Mouse (Mus musculus): ENCODE data around the gene Exoc4. TPM values are rescaled to one million over a fixed set of nuclear protein-coding genes. Genes with fewer than 3 reads are reported as not detected.

Gene Exoc4
- polyA plus RNA-seq, 1 experiment: 3.3 TPM

DNA sequence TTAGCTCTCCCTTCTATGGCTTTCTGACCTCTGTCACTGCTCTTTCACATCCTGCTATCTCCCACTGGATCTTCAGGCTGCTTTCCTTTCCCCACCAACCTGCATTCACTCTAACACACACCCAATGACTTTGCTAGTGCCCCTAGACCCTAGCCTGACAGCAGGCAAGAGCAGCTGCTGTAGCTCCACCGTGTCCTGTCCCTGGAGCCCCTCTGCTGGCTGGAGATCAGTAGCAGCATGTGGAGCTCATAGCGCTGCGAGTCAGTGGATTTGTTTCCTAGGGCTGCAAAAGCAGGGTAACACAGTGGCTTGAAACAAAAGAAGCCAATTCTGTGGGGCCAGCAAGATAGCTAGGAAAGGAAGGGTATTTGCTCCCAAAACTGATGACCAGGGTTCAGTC lies 515.1 kb downstream of the Exoc4 start:
- TF ChIP-seq CTCF (IDR thresholded peaks at IDR 0.05; ENCODE audit: extremely low read depth, insufficient read length, insufficient replicate concordance, low read depth, low read length) (no peak), POLR2A (IDR thresholded peaks at IDR 0.05; ENCODE audit: low read depth, low read length) (no peak)
- Histone ChIP-seq H3K27ac (ENCODE audit: insufficient read depth, low read depth, low read length) (no peak overlapping the region), H3K4me3 (ENCODE audit: low read depth, low read length) (no peak overlapping the region), H3K4me1 (ENCODE audit: control insufficient read depth, insufficient read depth, insufficient read length, low read length) (no peaks in the 10 kb centered on the region), H3K27me3 (ENCODE audit: control insufficient read depth, insufficient read depth, low read length) (no peaks in the 10 kb centered on the region), H3K36me3 (ENCODE audit: control insufficient read depth, insufficient read depth, low read length) (no peaks in the 10 kb centered on the region)
- 76% methylated on average over 3 of the region's 3 CpGs for WGBS

DNA sequence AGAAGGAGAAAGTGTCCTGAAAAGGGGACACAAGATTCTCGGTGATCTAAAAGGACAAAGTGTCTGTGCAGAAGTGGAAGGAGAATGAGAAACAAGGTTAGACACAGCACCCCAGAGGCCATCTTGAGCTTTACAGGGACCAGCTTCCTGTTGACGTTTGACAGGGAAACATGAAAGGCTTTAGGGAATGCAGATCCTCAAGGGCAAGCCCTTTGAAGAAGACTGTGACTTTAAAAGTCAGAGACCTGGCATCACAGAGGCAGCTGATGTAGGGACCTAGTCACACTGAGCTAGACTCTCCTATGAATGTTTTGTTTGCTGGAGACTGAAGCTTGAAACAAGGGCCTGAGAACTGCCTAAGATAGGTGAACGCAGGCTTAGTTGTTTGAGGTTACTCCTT lies 520.4 kb downstream of the Exoc4 start:
- Histone ChIP-seq H3K27ac (ENCODE audit: insufficient read depth, low read depth, low read length) (no peak overlapping the region), H3K27me3 (ENCODE audit: control insufficient read depth, insufficient read depth, low read length) (no peaks in the 10 kb centered on the region), H3K4me3 (ENCODE audit: low read depth, low read length) (no peak overlapping the region), H3K4me1 (ENCODE audit: control insufficient read depth, insufficient read depth, insufficient read length, low read length) (no peaks in the 10 kb centered on the region), H3K36me3 (ENCODE audit: control insufficient read depth, insufficient read depth, low read length) (no peaks in the 10 kb centered on the region)
- WGBS: 73% methylated on average over 3 of the region's 3 CpGs
- no peak for TF ChIP-seq CTCF (IDR thresholded peaks at IDR 0.05; ENCODE audit: extremely low read depth, insufficient read length, insufficient replicate concordance, low read depth, low read length)

DNA sequence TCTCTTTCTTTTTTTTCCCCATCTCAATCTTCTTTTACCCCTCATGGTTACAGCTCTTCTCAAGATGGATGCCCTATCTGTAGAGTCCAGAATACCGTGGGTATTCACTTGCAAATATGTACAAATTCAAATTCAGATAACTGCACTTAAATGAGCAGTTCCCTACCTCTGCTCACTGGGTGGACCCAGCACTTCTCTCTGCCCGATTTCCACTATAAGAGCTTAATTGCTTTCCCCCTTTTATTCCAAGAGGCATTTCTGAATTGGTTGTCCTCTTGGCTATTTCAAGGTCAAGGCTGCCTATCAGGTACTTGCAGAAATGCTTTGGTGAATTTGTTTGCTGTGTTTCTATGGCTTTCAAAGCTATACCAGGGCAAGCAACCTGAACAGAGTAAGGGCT lies 521.1 kb downstream of the Exoc4 start:
- Histone ChIP-seq H3K27me3 (ENCODE audit: control insufficient read depth, insufficient read depth, low read length) (no peaks in the 10 kb centered on the region), H3K27ac (ENCODE audit: insufficient read depth, low read depth, low read length) (no peak overlapping the region), H3K36me3 (ENCODE audit: control insufficient read depth, insufficient read depth, low read length) (no peaks in the 10 kb centered on the region), H3K4me3 (ENCODE audit: low read depth, low read length) (no peak overlapping the region), H3K4me1 (ENCODE audit: control insufficient read depth, insufficient read depth, insufficient read length, low read length) (no peaks in the 10 kb centered on the region)
- WGBS: 72% methylated on average over 2 of the region's 2 CpGs
- TF ChIP-seq POLR2A (IDR thresholded peaks at IDR 0.05; ENCODE audit: low read depth, low read length) (no peak), CTCF (IDR thresholded peaks at IDR 0.05; ENCODE audit: extremely low read depth, insufficient read length, insufficient replicate concordance, low read depth, low read length) (no peak)

DNA sequence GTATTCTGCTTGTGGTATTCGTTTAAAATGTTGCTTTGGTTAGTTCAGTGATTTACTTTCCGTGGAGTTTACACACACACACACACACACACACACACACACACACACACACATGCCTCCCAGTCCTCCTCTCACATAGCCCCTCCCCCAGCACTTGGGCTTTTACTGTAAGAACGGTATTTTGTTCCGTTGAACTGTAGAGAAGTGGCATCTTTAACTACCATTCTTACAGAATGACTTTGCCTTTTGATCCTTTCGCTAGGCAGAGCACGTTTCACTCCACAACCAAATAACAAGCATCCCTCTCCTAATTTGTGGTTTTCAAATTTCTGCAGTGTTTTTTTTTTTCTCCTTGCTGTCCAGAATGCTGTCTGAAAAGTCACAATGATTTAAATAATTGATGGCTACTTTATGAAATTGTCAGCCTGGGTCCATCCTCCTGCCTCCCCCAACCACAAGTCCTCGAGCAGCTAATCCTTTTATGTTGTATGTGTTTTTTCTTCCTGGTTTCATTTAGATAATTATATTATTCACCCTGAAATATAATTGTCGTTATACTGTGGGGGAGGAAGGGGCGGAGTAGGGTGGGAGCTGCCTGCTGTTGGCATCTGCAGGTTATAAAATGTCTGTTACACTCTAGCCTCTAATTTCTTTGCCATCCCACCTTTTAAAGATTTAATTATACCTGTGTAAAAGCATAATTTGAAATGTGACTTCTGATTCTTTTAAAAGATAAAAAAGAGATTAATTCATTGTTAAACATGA lies 523.8 kb downstream of the Exoc4 start:
- Histone ChIP-seq H3K36me3 (ENCODE audit: control insufficient read depth, insufficient read depth, low read length) (no peaks in the 10 kb centered on the region), H3K4me1 (ENCODE audit: control insufficient read depth, insufficient read depth, insufficient read length, low read length) (no peaks in the 10 kb centered on the region), H3K27ac (ENCODE audit: insufficient read depth, low read depth, low read length) (no peak overlapping the region), H3K27me3 (ENCODE audit: control insufficient read depth, insufficient read depth, low read length) (no peaks in the 10 kb centered on the region), H3K4me3 (ENCODE audit: low read depth, low read length) (no peak overlapping the region)
- TF ChIP-seq CTCF (IDR thresholded peaks at IDR 0.05; ENCODE audit: extremely low read depth, insufficient read length, insufficient replicate concordance, low read depth, low read length): no peak
- TF ChIP-seq POLR2A (IDR thresholded peaks at IDR 0.05; ENCODE audit: low read depth, low read length): no peak
- 67% methylated on average over 9 of the region's 9 CpGs for WGBS

DNA sequence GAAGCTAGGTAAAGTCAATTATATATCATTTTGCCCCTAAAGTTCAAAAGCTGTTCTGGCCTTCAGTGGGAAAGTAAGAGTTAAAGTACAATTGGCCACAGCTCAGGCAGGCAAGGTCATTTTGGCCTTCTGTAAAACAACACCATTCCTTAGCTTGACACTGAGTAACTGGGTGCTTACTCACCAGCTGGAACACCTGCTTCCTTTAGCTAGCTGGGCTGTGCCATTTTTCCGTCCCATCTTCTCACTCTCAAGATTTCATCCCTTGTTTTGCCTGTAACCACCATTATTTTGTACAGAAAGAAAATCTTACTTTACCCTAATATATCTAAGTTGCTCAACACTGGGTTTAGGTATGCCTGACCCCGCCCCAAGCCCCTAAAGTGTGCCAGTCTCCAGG lies 543.7 kb downstream of the Exoc4 start:
- Histone ChIP-seq H3K27ac (ENCODE audit: insufficient read depth, low read depth, low read length) (no peak overlapping the region), H3K27me3 (ENCODE audit: control insufficient read depth, insufficient read depth, low read length) (no peaks in the 10 kb centered on the region), H3K4me3 (ENCODE audit: low read depth, low read length) (no peak overlapping the region), H3K36me3 (ENCODE audit: control insufficient read depth, insufficient read depth, low read length) (no peaks in the 10 kb centered on the region), H3K4me1 (ENCODE audit: control insufficient read depth, insufficient read depth, insufficient read length, low read length) (no peaks in the 10 kb centered on the region)
- WGBS: 79% methylated on average over 2 of the region's 2 CpGs
- no peak for TF ChIP-seq POLR2A (IDR thresholded peaks at IDR 0.05; ENCODE audit: low read depth, low read length)
- TF ChIP-seq CTCF (IDR thresholded peaks at IDR 0.05; ENCODE audit: extremely low read depth, insufficient read length, insufficient replicate concordance, low read depth, low read length): no peak

DNA sequence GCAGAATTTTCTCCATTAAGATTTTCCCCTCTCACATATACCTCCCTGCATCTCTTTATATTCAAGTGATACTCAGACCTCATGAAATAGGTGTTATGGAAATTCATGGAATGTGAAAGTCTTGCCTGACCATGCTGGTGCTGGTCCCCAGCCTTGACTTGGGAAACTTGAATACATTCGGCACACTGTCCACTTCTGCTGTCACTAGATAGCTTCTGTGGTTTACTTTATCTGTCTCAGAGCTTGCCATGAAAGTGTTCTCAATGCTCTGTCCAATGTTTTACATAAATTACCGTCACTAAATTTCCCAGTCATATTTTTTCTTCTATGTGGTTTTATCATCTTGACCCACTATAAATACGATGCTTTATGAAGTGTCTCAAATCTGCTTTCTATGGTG lies 552.4 kb downstream of the Exoc4 start:
- WGBS: 91% methylated on average over 3 of the region's 3 CpGs
- H3K4me1 ChIP-seq (ENCODE audit: control insufficient read depth, insufficient read depth, insufficient read length, low read length): no peaks in the 10 kb centered on the region
- H3K27ac ChIP-seq (ENCODE audit: insufficient read depth, low read depth, low read length): no peak overlapping the region
- H3K4me3 ChIP-seq (ENCODE audit: low read depth, low read length): no peak overlapping the region
- no peaks in the 10 kb centered on the region for H3K27me3 ChIP-seq (ENCODE audit: control insufficient read depth, insufficient read depth, low read length)
- no peaks in the 10 kb centered on the region for H3K36me3 ChIP-seq (ENCODE audit: control insufficient read depth, insufficient read depth, low read length)
- TF ChIP-seq POLR2A (IDR thresholded peaks at IDR 0.05; ENCODE audit: low read depth, low read length): no peak
- TF ChIP-seq CTCF (IDR thresholded peaks at IDR 0.05; ENCODE audit: extremely low read depth, insufficient read length, insufficient replicate concordance, low read depth, low read length): no peak

DNA sequence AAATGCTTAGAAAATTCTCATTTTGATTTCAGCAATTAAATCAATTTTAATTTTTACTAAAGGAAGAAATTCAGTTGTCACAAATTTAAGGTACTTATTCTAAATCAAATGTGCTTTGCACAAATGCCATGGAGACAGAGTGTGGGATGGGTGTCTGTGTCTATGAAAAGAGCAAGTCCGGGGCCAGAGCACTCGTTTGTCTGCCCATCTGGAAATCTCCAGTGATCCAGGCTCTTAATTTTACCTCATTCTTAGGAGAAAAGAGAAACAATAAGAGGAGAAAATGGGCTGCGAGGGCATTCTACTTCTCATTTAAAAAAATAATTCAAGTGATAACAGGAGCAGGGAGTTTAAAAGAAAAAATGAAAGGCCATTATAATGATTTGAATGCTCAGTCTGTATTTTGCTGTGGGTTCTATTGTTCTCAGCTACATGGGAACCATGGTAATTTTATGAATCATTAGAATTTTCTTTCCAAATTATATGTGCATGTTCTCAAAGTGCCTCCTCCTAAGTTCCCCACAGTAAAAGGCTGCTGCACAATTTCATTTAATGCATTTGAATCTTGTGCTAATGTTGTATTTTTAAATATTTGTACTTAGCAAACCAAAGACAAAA lies 554.7 kb downstream of the Exoc4 start:
- TF ChIP-seq POLR2A (IDR thresholded peaks at IDR 0.05; ENCODE audit: low read depth, low read length) (no peak), CTCF (IDR thresholded peaks at IDR 0.05; ENCODE audit: extremely low read depth, insufficient read length, insufficient replicate concordance, low read depth, low read length) (no peak)
- 90% methylated on average over 3 of the region's 3 CpGs for WGBS
- Histone ChIP-seq H3K36me3 (ENCODE audit: control insufficient read depth, insufficient read depth, low read length) (no peaks in the 10 kb centered on the region), H3K4me1 (ENCODE audit: control insufficient read depth, insufficient read depth, insufficient read length, low read length) (no peaks in the 10 kb centered on the region), H3K4me3 (ENCODE audit: low read depth, low read length) (no peak overlapping the region), H3K27ac (ENCODE audit: insufficient read depth, low read depth, low read length) (no peak overlapping the region), H3K27me3 (ENCODE audit: control insufficient read depth, insufficient read depth, low read length) (no peaks in the 10 kb centered on the region)

Measured in small intestine, adult 2 months (tissue).